Mouse (Mus musculus): ENCODE data around the gene Ptpn14. TPM values are rescaled to one million over a fixed set of nuclear protein-coding genes. Genes with fewer than 3 reads are reported as not detected.

The Ptpn14 gene
- polyA plus RNA-seq, 1 experiment, result 0.50 TPM

- no peak for TF ChIP-seq CTCF (IDR thresholded peaks at IDR 0.05; ENCODE audit: low read depth, low read length)
- TF ChIP-seq POLR2A (IDR thresholded peaks at IDR 0.05; ENCODE audit: borderline replicate concordance, low read depth, low read length), result no peak
- Histone ChIP-seq H3K27ac (ENCODE audit: insufficient read depth, low read depth, low read length) (no peak overlapping the region), H3K4me3 (ENCODE audit: insufficient read depth, low read length) (no peak overlapping the region), H3K4me1 (ENCODE audit: control insufficient read depth, insufficient read depth, low read length) (no peaks in the 10 kb centered on the region)
Observed at GRCm38 (mm10) chr1:189742041-189742440, 14.0 kb downstream of the Ptpn14 start.

GRCm38 (mm10) chr1:189743136-189743535 is 15.1 kb downstream of the Ptpn14 start:
- Histone ChIP-seq H3K27ac (ENCODE audit: insufficient read depth, low read depth, low read length) (no peak overlapping the region), H3K4me1 (ENCODE audit: control insufficient read depth, insufficient read depth, low read length) (no peaks in the 10 kb centered on the region), H3K4me3 (ENCODE audit: insufficient read depth, low read length) (no peak overlapping the region)
- TF ChIP-seq POLR2A (IDR thresholded peaks at IDR 0.05; ENCODE audit: borderline replicate concordance, low read depth, low read length) (no peak), CTCF (IDR thresholded peaks at IDR 0.05; ENCODE audit: low read depth, low read length) (no peak)

GRCm38 (mm10) chr1:189744914-189745710 is 17.0 kb downstream of the Ptpn14 start:
- no peaks in the 10 kb centered on the region for H3K4me1 ChIP-seq (ENCODE audit: control insufficient read depth, insufficient read depth, low read length)
- no peak for TF ChIP-seq CTCF (IDR thresholded peaks at IDR 0.05; ENCODE audit: low read depth, low read length)
- TF ChIP-seq POLR2A (IDR thresholded peaks at IDR 0.05; ENCODE audit: borderline replicate concordance, low read depth, low read length), result no peak
- H3K27ac ChIP-seq (ENCODE audit: insufficient read depth, low read depth, low read length), result no peak overlapping the region
- no peak overlapping the region for H3K4me3 ChIP-seq (ENCODE audit: insufficient read depth, low read length)

DNA sequence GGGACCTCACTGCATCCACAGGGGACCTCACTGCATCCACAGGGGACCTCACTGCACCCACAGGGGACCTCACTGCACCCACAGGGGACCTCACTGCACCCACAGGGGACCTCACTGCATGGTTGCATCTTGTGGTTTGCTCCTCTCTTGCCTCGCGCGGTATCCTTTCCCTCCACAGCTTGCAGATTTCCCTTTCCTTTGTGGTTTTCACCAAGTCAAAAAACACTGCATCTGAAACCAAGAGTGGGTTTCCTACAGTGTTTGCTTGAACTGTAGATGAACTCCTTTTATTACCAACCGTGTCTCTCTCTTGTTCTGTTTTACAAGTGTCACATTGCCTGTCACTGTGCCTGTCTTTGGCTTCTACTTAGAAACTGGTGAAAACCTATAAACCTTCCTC is 18.5 kb downstream of the Ptpn14 start:
- Histone ChIP-seq H3K4me3 (ENCODE audit: insufficient read depth, low read length) (no peak overlapping the region), H3K4me1 (ENCODE audit: control insufficient read depth, insufficient read depth, low read length) (no peaks in the 10 kb centered on the region), H3K27ac (ENCODE audit: insufficient read depth, low read depth, low read length) (no peak overlapping the region)
- TF ChIP-seq POLR2A (IDR thresholded peaks at IDR 0.05; ENCODE audit: borderline replicate concordance, low read depth, low read length) (no peak), CTCF (IDR thresholded peaks at IDR 0.05; ENCODE audit: low read depth, low read length) (no peak)

GRCm38 (mm10) chr1:189749789-189750188 is 21.7 kb downstream of the Ptpn14 start:
- Histone ChIP-seq H3K4me3 (ENCODE audit: insufficient read depth, low read length) (no peak overlapping the region), H3K27ac (ENCODE audit: insufficient read depth, low read depth, low read length) (no peak overlapping the region), H3K4me1 (ENCODE audit: control insufficient read depth, insufficient read depth, low read length) (no peaks in the 10 kb centered on the region)
- TF ChIP-seq CTCF (IDR thresholded peaks at IDR 0.05; ENCODE audit: low read depth, low read length) (no peak), POLR2A (IDR thresholded peaks at IDR 0.05; ENCODE audit: borderline replicate concordance, low read depth, low read length) (no peak)

- H3K27ac ChIP-seq (ENCODE audit: insufficient read depth, low read depth, low read length), result no peak overlapping the region
- no peak overlapping the region for H3K4me3 ChIP-seq (ENCODE audit: insufficient read depth, low read length)
- H3K4me1 ChIP-seq (ENCODE audit: control insufficient read depth, insufficient read depth, low read length), result no peaks in the 10 kb centered on the region
- TF ChIP-seq POLR2A (IDR thresholded peaks at IDR 0.05; ENCODE audit: borderline replicate concordance, low read depth, low read length) (no peak), CTCF (IDR thresholded peaks at IDR 0.05; ENCODE audit: low read depth, low read length) (no peak)
Observed at GRCm38 (mm10) chr1:189750233-189750632, 22.2 kb downstream of the Ptpn14 start.

DNA sequence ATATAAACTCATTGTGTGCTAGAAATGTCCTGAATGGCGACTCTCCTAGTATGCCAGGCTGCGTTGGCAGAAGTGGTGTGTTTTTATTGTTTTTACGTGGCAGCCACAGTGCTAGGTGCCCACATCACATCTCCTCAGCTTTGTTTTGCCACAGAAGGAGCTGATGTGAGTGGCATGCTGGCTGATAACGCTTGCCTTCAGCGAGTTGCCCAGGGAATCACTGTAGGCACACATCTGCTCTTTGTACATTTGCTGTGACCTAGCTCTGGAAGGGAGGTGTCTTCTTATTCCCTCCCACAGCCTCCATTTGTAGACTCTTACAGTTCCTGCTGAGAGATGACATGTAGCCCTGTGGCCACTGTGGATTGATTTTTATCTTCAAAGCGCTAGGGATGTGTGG is 24.2 kb downstream of the Ptpn14 start:
- TF ChIP-seq POLR2A (IDR thresholded peaks at IDR 0.05; ENCODE audit: borderline replicate concordance, low read depth, low read length) (no peak), CTCF (IDR thresholded peaks at IDR 0.05; ENCODE audit: low read depth, low read length) (no peak)

DNA sequence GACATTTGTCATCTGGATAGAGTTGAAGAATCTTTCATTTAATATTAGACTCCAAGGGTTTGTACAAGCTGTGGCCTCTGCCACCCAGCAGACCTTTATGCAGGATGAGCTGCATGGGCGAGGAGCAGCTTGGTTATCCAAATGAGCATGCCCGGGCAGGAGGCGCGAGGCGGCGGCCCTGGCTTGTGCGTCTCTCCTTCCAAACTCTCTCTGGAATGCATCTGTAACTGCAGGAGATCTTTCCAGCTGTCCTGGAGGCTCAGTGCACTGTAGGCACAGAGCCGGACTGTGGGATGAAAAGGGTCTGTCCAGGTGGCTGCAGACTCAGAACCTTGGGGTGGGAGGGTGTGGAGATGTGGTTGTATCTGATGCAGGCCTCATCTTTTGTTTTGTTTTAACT is 27.0 kb downstream of the Ptpn14 start:
- TF ChIP-seq POLR2A (IDR thresholded peaks at IDR 0.05; ENCODE audit: borderline replicate concordance, low read depth, low read length) (no peak), CTCF (IDR thresholded peaks at IDR 0.05; ENCODE audit: low read depth, low read length) (no peak)
- no peaks in the 10 kb centered on the region for H3K4me1 ChIP-seq (ENCODE audit: control insufficient read depth, insufficient read depth, low read length)
- no peak overlapping the region for H3K4me3 ChIP-seq (ENCODE audit: insufficient read depth, low read length)
- no peak overlapping the region for H3K27ac ChIP-seq (ENCODE audit: insufficient read depth, low read depth, low read length)

More for the DNA sequence above, 24.2 kb downstream of the Ptpn14 start:
- H3K4me3 ChIP-seq (ENCODE audit: insufficient read depth, low read length), result no peak overlapping the region
- no peaks in the 10 kb centered on the region for H3K4me1 ChIP-seq (ENCODE audit: control insufficient read depth, insufficient read depth, low read length)
- no peak overlapping the region for H3K27ac ChIP-seq (ENCODE audit: insufficient read depth, low read depth, low read length)

DNA sequence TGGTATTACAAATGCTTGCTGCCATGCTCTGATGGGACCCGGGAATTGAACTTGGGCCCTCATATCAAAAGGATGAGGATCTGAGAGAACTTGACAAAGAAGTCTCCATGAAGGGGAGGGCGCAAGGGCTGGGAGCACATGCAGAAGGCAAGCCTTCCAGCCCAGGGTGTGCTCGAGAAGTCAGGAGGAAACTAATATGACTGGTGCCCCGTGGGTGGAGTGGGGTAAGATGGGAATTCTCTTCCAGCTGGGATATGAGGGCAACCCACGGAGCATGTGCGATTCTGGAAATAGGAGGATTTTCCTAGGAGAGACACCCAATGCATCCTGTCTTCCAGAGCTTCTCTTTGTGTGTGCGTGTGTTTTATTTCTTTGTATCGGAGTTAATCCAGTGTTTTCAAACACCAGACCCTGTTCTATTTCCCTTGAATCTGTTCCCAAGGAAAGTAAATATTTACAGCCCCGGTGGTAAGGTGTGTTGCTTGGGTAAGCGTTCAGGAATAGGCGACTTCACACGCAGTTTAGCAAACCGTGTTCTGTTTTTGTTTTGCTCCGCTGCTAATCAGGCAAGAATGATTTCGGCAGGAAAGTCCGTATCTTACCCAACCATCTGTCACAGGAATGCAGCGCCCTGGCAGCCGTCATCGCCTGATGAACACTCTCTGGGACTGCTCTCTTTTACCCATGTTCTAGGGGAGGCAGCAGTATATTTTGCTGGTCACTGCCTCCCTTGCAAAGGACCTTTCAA is 28.4 kb downstream of the Ptpn14 start:
- no peak overlapping the region for H3K4me3 ChIP-seq (ENCODE audit: insufficient read depth, low read length)

GRCm38 (mm10) chr1:189757054-189757408 is 29.0 kb downstream of the Ptpn14 start:
- Histone ChIP-seq H3K27ac (ENCODE audit: insufficient read depth, low read depth, low read length) (no peak overlapping the region), H3K4me1 (ENCODE audit: control insufficient read depth, insufficient read depth, low read length) (no peaks in the 10 kb centered on the region), H3K4me3 (ENCODE audit: insufficient read depth, low read length) (no peak overlapping the region)
- TF ChIP-seq POLR2A (IDR thresholded peaks at IDR 0.05; ENCODE audit: borderline replicate concordance, low read depth, low read length) (no peak), CTCF (IDR thresholded peaks at IDR 0.05; ENCODE audit: low read depth, low read length) (no peak)

More for the DNA sequence above, 28.4 kb downstream of the Ptpn14 start:
- Histone ChIP-seq H3K4me1 (ENCODE audit: control insufficient read depth, insufficient read depth, low read length) (no peaks in the 10 kb centered on the region), H3K27ac (ENCODE audit: insufficient read depth, low read depth, low read length) (no peak overlapping the region)
- TF ChIP-seq POLR2A (IDR thresholded peaks at IDR 0.05; ENCODE audit: borderline replicate concordance, low read depth, low read length) (no peak), CTCF (IDR thresholded peaks at IDR 0.05; ENCODE audit: low read depth, low read length) (no peak)

Measured in bone marrow macrophage, adult 2 months (primary cell).